Mouse (Mus musculus): Measurements from ENCODE around the gene Cd2.

Gene Cd2

DNA sequence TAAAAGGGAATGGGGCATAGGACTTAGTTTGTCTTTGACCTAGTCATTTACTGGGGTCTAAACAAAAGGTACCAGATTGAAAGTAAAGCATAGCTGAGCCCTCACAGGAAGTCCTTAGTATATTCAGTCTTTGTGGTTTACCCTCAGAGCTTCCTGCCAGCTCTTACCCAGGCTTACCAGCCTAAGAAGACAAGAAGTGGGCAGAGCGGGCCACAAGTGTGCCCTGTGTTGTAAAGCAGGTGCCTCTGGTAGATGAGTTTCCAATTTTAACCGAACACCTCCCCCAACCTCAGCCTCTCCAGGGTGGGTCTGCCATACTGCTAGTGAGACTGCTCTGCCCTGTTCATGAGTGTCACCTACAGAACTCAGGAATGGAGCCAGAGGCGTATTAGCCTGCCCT is 12.9 kb downstream of the Cd2 start:
- DNase-seq (ENCODE audit: low spot score): no peak

- DNase-seq (ENCODE audit: low spot score): no peak
These were observed 13.5 kb downstream of the Cd2 start for GRCm38 (mm10) chr3:101274041-101274770.

DNA sequence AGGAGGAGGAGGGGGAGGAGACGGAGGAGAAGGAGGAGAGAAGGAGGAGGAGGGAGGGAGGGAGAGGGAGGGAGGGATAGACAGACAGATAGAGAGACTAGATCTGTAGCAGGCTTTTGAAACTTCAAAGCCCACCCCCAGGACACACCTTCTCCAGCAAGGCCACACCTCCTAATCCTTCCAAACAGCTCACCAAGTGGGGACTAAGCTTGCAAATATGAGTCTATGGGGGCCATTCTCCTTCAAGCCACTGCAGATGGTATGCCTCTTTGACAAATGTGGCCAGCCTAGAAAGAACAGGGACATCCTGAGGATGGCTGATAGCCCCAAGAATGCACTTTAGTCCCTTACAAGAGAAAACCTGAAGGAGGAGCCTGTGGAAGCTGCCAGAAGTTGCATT is 15.6 kb downstream of the Cd2 start:
- DNase-seq (ENCODE audit: low spot score): no peak

DNA sequence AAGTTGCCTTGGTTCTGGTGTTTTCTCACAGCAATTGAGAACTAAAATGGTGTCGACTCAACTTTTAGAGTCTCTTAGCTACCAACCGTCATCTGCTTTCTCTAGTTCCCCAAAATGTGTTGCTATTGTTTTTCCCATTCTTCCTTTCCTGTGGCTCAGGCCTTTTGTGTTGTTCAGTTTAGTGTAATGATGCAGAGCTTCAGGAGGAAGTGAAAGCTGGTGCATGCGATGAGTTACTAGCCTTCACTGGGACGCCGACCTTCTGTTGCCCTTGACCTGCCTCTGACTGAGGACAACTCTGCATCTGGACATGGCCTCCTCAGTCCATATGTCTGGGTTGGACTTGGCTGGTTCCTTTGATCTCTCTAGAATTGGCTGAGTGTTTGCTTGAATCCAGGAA is 16.9 kb downstream of the Cd2 start:
- no peak for DNase-seq (ENCODE audit: low spot score)

DNA sequence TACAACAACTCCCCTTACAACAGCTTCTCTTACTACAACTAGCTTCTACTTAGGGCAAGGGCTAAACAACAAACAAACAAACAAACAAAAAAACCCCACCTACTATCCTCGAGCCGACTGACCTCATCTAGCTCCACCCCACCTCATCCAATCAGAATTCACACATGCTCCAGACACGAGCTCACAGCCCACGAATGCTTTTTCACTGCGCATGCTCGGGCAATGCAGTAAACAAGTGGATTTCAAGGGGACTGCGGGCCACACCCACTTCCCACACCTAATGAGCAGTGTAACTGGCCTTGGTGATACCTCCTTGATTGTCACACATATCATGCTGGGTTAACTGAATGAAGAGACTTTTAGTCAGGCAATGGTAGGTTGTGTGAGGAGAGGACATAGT is 19.4 kb downstream of the Cd2 start:
- DNase-seq (ENCODE audit: low spot score): no peak

GRCm38 (mm10) chr3:101265561-101266091 is 22.1 kb downstream of the Cd2 start:
- DNase-seq (ENCODE audit: low spot score): no peak

DNA sequence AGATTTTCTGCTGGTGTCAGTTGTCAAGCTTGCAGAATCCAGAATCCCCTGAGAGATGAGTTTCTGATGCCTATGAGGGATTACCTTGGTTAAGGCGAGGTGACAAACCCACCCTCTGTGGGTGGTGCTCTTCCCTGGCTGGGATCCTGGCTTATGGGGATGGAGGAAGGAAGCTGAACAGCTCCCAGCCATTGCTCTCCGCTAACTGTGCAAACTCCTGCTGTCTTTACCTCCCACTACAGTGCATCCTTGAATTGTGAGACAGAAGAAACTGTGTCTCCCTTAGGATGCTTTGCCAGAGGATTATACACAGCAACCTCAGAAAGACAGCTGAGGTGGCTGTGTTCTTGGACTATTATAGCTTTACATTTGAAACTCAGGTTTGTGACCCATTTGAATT is 28.8 kb downstream of the Cd2 start:
- no peak for DNase-seq (ENCODE audit: low spot score)

DNA sequence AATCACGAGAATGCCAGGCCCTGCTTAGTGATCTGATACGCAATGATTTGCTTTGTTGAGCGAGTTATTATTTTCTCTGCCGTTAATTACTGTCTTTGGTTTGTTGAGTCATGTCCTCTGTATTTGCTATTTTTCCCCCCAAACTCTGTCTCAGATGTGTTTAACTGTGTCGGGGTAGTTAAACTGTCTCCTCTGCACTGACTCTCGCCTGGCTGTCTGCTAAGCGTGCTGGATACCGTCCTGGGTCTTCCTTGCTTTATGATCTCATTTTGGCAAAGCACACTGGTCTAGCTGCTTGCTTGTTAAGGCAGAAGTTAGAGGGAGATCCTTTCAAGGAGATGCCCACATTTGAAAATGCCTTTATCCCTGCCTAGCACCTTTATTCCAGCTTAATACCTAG is 31.6 kb downstream of the Cd2 start:
- DNase-seq (ENCODE audit: low spot score): no peak

- DNase-seq (ENCODE audit: low spot score): no peak
These were observed 35.6 kb downstream of the Cd2 start for GRCm38 (mm10) chr3:101252141-101252540.

DNA sequence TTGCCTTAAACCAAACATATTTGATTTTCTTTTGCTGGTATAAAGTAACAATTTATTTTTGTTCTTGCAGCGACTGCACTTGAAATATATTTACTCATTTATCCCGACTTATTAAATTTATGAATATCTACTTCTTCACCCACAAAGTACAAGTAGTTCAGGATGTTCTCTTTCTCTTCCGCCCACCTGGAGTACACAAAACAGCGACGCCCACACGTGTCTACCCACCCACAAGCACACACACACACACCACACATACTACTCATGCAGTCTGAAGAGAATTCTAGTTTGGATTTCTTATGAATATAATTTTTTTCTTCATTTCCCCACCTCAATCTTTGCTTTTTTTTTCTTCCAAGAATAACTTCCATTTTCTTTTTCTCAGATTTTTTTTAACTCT is 37.9 kb downstream of the Cd2 start:
- DNase-seq (ENCODE audit: low spot score): no peak

GRCm38 (mm10) chr3:101245212-101245611 is 42.5 kb downstream of the Cd2 start:
- DNase-seq (ENCODE audit: low spot score): no peak

DNA sequence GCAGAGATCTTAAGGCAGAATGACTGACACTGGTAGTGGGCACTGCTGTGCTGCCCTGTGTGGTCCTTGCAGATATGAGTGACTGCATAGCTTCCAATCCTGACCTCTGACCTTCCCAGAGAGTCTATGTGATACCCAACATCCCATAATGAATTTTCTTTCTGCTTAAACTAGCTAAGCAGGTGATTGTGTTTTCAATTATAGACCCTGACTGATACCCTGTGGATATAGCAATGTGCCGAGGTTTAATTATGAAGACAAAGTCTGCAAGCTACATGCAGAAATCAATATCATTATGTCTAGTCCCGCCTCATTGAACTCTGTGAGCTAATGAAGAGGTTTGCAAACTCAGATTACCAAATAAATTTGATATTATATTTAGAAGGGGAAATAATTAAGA is 44.7 kb downstream of the Cd2 start:
- DNase-seq (ENCODE audit: low spot score): no peak

GRCm38 (mm10) chr3:101241866-101242265 is 45.9 kb downstream of the Cd2 start:
- DNase-seq (ENCODE audit: low spot score): no peak

GRCm38 (mm10) chr3:101240859-101241258 is 46.9 kb downstream of the Cd2 start:
- no peak for DNase-seq (ENCODE audit: low spot score)

- no peak for DNase-seq (ENCODE audit: low spot score)
These were observed 48.5 kb downstream of the Cd2 start for GRCm38 (mm10) chr3:101239236-101239635.

GRCm38 (mm10) chr3:101238695-101239094 is 49.0 kb downstream of the Cd2 start:
- no peak for DNase-seq (ENCODE audit: low spot score)

DNA sequence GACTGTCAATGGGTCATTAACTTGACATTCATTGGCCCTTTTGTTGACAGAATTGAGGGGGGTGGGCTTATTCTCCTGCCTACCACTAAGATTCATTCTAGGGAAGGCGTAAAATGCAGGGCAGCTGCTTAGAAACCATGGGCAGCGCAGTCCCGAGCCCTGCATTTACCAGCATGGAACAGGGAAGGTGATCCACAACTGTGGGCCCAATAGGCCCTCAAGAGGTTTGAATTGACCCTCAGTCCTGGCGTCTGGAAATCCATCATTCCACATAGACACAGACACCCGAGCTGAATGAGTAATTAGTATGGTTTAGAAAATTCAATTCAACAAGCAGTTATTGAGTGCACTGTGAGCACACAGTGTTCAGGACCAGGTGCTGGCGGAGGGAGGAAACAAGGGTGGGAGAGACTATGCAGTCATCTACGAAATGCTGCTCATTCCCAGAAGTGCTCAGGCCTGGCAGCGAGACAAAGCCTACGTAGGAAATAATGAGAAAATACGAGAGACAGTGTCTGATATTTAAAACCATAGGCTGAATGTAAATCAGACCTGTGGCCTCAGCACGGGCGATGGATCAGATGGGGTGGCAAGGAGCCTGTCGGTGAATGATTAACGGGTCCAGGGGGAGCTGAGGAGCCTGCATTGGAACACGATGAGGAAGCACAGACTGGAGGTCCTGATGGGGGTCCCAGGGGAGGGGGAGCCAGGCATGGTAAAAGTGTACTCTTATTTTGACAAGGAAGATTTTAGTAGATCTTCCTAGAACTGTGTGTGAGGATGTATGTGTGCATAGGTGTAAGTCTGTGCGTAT is 50.5 kb downstream of the Cd2 start:
- DNase-seq (ENCODE audit: low spot score): no peak

GRCm38 (mm10) chr3:101236261-101236660 is 51.5 kb downstream of the Cd2 start:
- no peak for DNase-seq (ENCODE audit: low spot score)

GRCm38 (mm10) chr3:101235321-101235720 is 52.4 kb downstream of the Cd2 start:
- DNase-seq (ENCODE audit: low spot score): no peak

GRCm38 (mm10) chr3:101233424-101233823 is 54.3 kb downstream of the Cd2 start:
- DNase-seq (ENCODE audit: low spot score): no peak

DNA sequence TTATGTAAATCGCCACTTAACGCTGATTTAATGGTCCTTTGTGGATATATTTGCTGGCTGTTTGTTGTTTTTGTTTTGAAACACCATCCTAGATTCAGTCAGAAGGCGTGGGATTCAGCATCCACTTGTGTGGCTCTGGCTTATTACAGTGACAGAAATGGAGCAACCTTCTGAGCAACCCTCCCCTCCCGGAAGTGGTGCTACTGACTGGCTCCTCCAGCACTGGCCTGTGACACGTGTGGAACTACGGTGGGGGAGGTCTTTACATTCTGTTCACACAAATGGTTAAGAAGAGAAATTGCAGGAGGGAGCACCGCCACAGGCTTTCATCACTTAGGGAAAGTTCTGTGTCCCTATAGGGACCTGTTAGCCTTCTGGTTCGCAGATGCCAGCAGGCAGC is 55.2 kb downstream of the Cd2 start:
- no peak for DNase-seq (ENCODE audit: low spot score)

DNA sequence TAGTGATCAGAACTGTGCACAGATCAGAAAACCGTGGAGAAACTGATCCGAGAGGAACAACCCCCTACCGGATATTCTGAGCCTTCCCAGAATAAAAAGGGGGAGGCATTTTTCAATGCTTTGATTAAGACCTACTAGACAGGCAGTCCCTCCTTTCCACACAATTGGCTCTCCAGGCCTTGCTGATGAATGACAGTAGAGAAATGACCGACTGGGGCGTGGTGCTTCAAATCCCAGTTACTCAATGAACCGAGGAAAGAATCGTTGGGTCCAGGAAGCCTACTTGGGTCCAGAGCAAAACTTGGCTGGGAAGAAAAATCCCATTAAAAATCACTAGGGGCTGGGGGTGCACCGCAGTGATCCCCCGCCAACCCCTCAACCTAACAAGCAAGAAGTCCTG is 57.5 kb downstream of the Cd2 start:
- no peak for DNase-seq (ENCODE audit: low spot score)

- DNase-seq (ENCODE audit: low spot score): no peak
These were observed 58.2 kb downstream of the Cd2 start for GRCm38 (mm10) chr3:101229551-101229930.
